Mouse (Mus musculus) E14TG2a.4 (cell line): ENCODE results near the gene Bcam.

Experiments
- CTCF ChIP-seq: conservative IDR thresholded peaks from 2 replicates; pipeline ENCODE4 v1.5.1; 2014; ENCODE audit warnings: low read length
- NANOG ChIP-seq: IDR thresholded peaks from 2 replicates; pipeline ENCODE4 v1.6.1; 2014; ENCODE audit warnings: borderline replicate concordance, low read length, mixed read lengths

DNA sequence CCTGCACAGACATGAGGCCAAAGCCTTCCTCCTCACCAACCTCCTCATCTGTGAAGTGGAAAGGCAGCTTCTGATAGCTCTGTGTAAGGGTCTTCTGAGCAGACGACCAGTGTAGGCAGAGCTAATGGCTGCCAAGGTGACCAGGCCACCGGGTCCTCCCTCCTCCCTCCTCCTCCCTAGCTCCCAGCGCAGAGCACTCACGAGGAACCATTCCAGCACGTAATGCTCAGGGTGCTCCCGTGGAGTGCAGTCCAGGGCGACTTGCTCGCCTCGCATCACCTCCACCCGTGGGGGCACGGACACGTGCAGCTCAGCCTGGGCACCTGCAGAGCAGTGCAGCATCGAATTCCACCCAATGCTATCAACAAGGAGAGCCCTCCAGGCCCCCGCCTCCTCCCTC, 2.6 kb downstream of the Bcam start:
- TF ChIP-seq CTCF (no peak), NANOG (no peak)
